Mouse (Mus musculus) embryonic facial prominence, embryonic 15.5 days (tissue): ENCODE measurements around the gene Psma6. TPM values are rescaled to one million over a fixed set of nuclear protein-coding genes. Genes with fewer than 3 reads are reported as not detected.

Experiments
- ATAC-seq: fragments of 200-750 bp; cut with Nextera tagmentation; 2 replicates; pipeline ENCODE4 v1.8.0; 2017; ENCODE audit warnings: low read depth, moderate TSS enrichment; ENCODE audit not compliant: insufficient number of reproducible peaks, low FRiP score, low TSS enrichment
- H3K27ac ChIP-seq: fragments of 300-500 bp; sonication (generic); replicated peaks from 2 replicates; pipeline ENCODE4 v1.5.1; 2015; ENCODE audit warnings: mild to moderate bottlenecking, inconsistent platforms
- H3K27me3 ChIP-seq: fragments of 300-500 bp; sonication (generic); 2 replicates; pipeline ENCODE4 v1.6.1; 2015; ENCODE audit warnings: inconsistent platforms
- H3K36me3 ChIP-seq: fragments of 300-500 bp; sonication (generic); 2 replicates; pipeline ENCODE4 v1.6.1; 2015; ENCODE audit warnings: mild to moderate bottlenecking, inconsistent platforms
- H3K4me1 ChIP-seq: fragments of 300-500 bp; sonication (generic); 2 replicates; pipeline ENCODE4 v1.6.1; 2015; ENCODE audit warnings: inconsistent platforms
- H3K4me2 ChIP-seq: fragments of 300-500 bp; sonication (generic); replicated peaks from 2 replicates; pipeline ENCODE4 v1.6.1; 2015; ENCODE audit warnings: mild to moderate bottlenecking, inconsistent platforms
- H3K4me3 ChIP-seq: fragments of 300-500 bp; sonication (generic); replicated peaks from 2 replicates; pipeline ENCODE4 v1.5.1; 2015; ENCODE audit warnings: mild to moderate bottlenecking, inconsistent platforms
- H3K9ac ChIP-seq: fragments of 300-500 bp; sonication (generic); 2 replicates; pipeline ENCODE4 v1.6.1; 2015; ENCODE audit warnings: inconsistent platforms
- H3K9me3 ChIP-seq: fragments of 300-500 bp; sonication (generic); replicated peaks from 2 replicates; pipeline ENCODE4 v1.6.1; 2016; ENCODE audit warnings: inconsistent platforms
- WGBS: fragments of 180-500 bp; shearing (Covaris S2); methylation state at CpG from one replicate; pipeline ENCODE4 v1.1.7; 2015; 5-methylcytosine and 5-hydroxymethylcytosine counted together
- polyA plus RNA-seq: library from polyadenylated mRNA; unstranded; fragments of >200 nt; fragmentation: Nextera tagmentation; extraction: Ambion mirVana; gene quantifications from 2 replicates; pipeline ENCODE4 v1.2.1, GENCODE M21; 2015

The Psma6 gene
- polyA plus RNA-seq, 1 experiment from 2014 or later, result 380 TPM

- H3K27ac ChIP-seq, result no peak overlapping the region
- ATAC-seq, result no peak
These were observed 38.0 kb downstream of the Psma6 start for GRCm38 (mm10) chr12:55422057-55422456.

GRCm38 (mm10) chr12:55426300-55426699 lies 42.3 kb downstream of the Psma6 start:
- 93% methylated on average over 7 of the region's 7 CpGs for WGBS
- no peak overlapping the region for H3K27ac ChIP-seq
- H3K9ac ChIP-seq, result no peak overlapping the region
- no peaks in the 10 kb centered on the region for H3K4me1 ChIP-seq
- no peaks in the 10 kb centered on the region for H3K27me3 ChIP-seq
- no peaks in the 10 kb centered on the region for H3K36me3 ChIP-seq
- H3K4me3 ChIP-seq, result no peak overlapping the region
- no peak for ATAC-seq
- H3K4me2 ChIP-seq, result no peak overlapping the region
- no peaks in the 10 kb centered on the region for H3K9me3 ChIP-seq

More at GRCm38 (mm10) chr12:55422057-55422456, 38.0 kb downstream of the Psma6 start:
- H3K9ac ChIP-seq, result no peak overlapping the region
- no peaks in the 10 kb centered on the region for H3K27me3 ChIP-seq
- WGBS, result 18% methylated on average over 3 of the region's 3 CpGs
- no peak overlapping the region for H3K4me2 ChIP-seq
- no peaks in the 10 kb centered on the region for H3K4me1 ChIP-seq
- no peaks in the 10 kb centered on the region for H3K9me3 ChIP-seq
- no peak overlapping the region for H3K4me3 ChIP-seq
- peaks cover 28% of the 10 kb centered on the region for H3K36me3 ChIP-seq

GRCm38 (mm10) chr12:55429201-55429600 lies 45.2 kb downstream of the Psma6 start:
- H3K36me3 ChIP-seq, result no peaks in the 10 kb centered on the region
- H3K4me1 ChIP-seq, result no peaks in the 10 kb centered on the region
- H3K9ac ChIP-seq, result no peak overlapping the region
- H3K9me3 ChIP-seq, result no peaks in the 10 kb centered on the region
- no peak for ATAC-seq
- no peak overlapping the region for H3K4me2 ChIP-seq
- H3K27ac ChIP-seq, result no peak overlapping the region
- H3K27me3 ChIP-seq, result no peaks in the 10 kb centered on the region
- 83% methylated on average over 8 of the region's 8 CpGs for WGBS
- no peak overlapping the region for H3K4me3 ChIP-seq

GRCm38 (mm10) chr12:55429956-55430355 lies 45.9 kb downstream of the Psma6 start:
- Histone ChIP-seq H3K4me3 (no peak overlapping the region), H3K4me1 (no peaks in the 10 kb centered on the region), H3K27me3 (no peaks in the 10 kb centered on the region), H3K9me3 (no peaks in the 10 kb centered on the region), H3K4me2 (no peak overlapping the region), H3K27ac (no peak overlapping the region), H3K9ac (no peak overlapping the region), H3K36me3 (no peaks in the 10 kb centered on the region)
- WGBS, result 84% methylated on average over 4 of the region's 4 CpGs
- ATAC-seq, result no peak

GRCm38 (mm10) chr12:55432284-55432919 lies 48.4 kb downstream of the Psma6 start:
- H3K27me3 ChIP-seq, result no peaks in the 10 kb centered on the region
- no peak for ATAC-seq

GRCm38 (mm10) chr12:55432920-55433284 lies 48.9 kb downstream of the Psma6 start:
- ATAC-seq, result no peak
- WGBS, result 91% methylated on average over 8 of the region's 8 CpGs

More at GRCm38 (mm10) chr12:55432284-55432919, 48.4 kb downstream of the Psma6 start:
- WGBS, result 86% methylated on average over 7 of the region's 7 CpGs
- Histone ChIP-seq H3K36me3 (no peaks in the 10 kb centered on the region), H3K4me1 (peaks cover 7% of the 10 kb centered on the region), H3K27ac (no peak overlapping the region), H3K9ac (no peak overlapping the region), H3K4me3 (no peak overlapping the region), H3K9me3 (no peaks in the 10 kb centered on the region), H3K4me2 (no peak overlapping the region)

GRCm38 (mm10) chr12:55433802-55434435 lies 49.9 kb downstream of the Psma6 start:
- no peaks in the 10 kb centered on the region for H3K27me3 ChIP-seq
- no peaks in the 10 kb centered on the region for H3K36me3 ChIP-seq
- peak overlapping the region; percentile 17; the same call in 1 of the 2 replicates for H3K4me2 ChIP-seq
- H3K9me3 ChIP-seq, result no peaks in the 10 kb centered on the region
- H3K27ac ChIP-seq, result peak overlapping the region; percentile 65
- no peak overlapping the region for H3K4me3 ChIP-seq
- H3K4me1 ChIP-seq, result peaks cover 22% of the 10 kb centered on the region
- peak; percentile 45; the same call in 1 of the 2 replicates for ATAC-seq
- no peak overlapping the region for H3K9ac ChIP-seq
- 26% methylated on average over 8 of the region's 8 CpGs for WGBS

More at GRCm38 (mm10) chr12:55432920-55433284, 48.9 kb downstream of the Psma6 start:
- Histone ChIP-seq H3K9me3 (no peaks in the 10 kb centered on the region), H3K36me3 (no peaks in the 10 kb centered on the region), H3K4me1 (peaks cover 12% of the 10 kb centered on the region), H3K4me3 (no peak overlapping the region), H3K27me3 (no peaks in the 10 kb centered on the region), H3K4me2 (no peak overlapping the region), H3K9ac (no peak overlapping the region), H3K27ac (0 out of 2 replicates have a peak overlapping the region, but pooled peaks have one; percentile 65)

GRCm38 (mm10) chr12:55435080-55435479 lies 51.1 kb downstream of the Psma6 start:
- no peak overlapping the region for H3K4me3 ChIP-seq
- no peak for ATAC-seq
- 86% methylated on average over 1 of the region's 1 CpGs for WGBS
- no peak overlapping the region for H3K9ac ChIP-seq
- no peaks in the 10 kb centered on the region for H3K9me3 ChIP-seq
- no peaks in the 10 kb centered on the region for H3K36me3 ChIP-seq
- no peaks in the 10 kb centered on the region for H3K27me3 ChIP-seq
- no peak overlapping the region for H3K27ac ChIP-seq
- no peak overlapping the region for H3K4me2 ChIP-seq
- H3K4me1 ChIP-seq, result peaks cover 28% of the 10 kb centered on the region

GRCm38 (mm10) chr12:55437122-55437826 lies 53.3 kb downstream of the Psma6 start:
- Histone ChIP-seq H3K36me3 (no peaks in the 10 kb centered on the region), H3K4me2 (no peak overlapping the region), H3K4me1 (peaks cover 36% of the 10 kb centered on the region), H3K4me3 (no peak overlapping the region), H3K9ac (no peak overlapping the region), H3K27me3 (no peaks in the 10 kb centered on the region), H3K9me3 (no peaks in the 10 kb centered on the region), H3K27ac (peak overlapping the region; percentile 87; the same call in 1 of the 2 replicates)
- no peak for ATAC-seq
- WGBS, result 59% methylated on average over 13 of the region's 13 CpGs

- peak overlapping the region; percentile 87 for H3K27ac ChIP-seq
- no peaks in the 10 kb centered on the region for H3K36me3 ChIP-seq
- H3K9me3 ChIP-seq, result no peaks in the 10 kb centered on the region
- ATAC-seq, result no peak
- 56% methylated on average over 10 of the region's 10 CpGs for whole genome bisulfite sequencing
- H3K9ac ChIP-seq, result no peak overlapping the region
- H3K4me2 ChIP-seq, result peak overlapping the region; percentile 37
- H3K27me3 ChIP-seq, result no peaks in the 10 kb centered on the region
- no peak overlapping the region for H3K4me3 ChIP-seq
- peaks cover 43% of the 10 kb centered on the region for H3K4me1 ChIP-seq
These were observed 54.0 kb downstream of the Psma6 start for GRCm38 (mm10) chr12:55438058-55438457.

GRCm38 (mm10) chr12:55438611-55439137 lies 54.7 kb downstream of the Psma6 start:
- no peaks in the 10 kb centered on the region for H3K9me3 ChIP-seq
- H3K9ac ChIP-seq, result no peak overlapping the region
- H3K27me3 ChIP-seq, result no peaks in the 10 kb centered on the region
- ATAC-seq, result no peak
- peak overlapping the region; percentile 87 for H3K27ac ChIP-seq
- H3K4me2 ChIP-seq, result peak overlapping the region; percentile 37
- H3K4me1 ChIP-seq, result peaks cover 50% of the 10 kb centered on the region
- H3K36me3 ChIP-seq, result no peaks in the 10 kb centered on the region
- H3K4me3 ChIP-seq, result 0 out of 2 replicates have a peak overlapping the region, but pooled peaks have one; percentile 10
- 3% methylated on average over 11 of the region's 11 CpGs for WGBS
